Mouse (Mus musculus) CH12F3 (cell line): Measurements from ENCODE around the gene Anapc10.
"Not testable (repeated sequence)": the region's sequence is repeated elsewhere in the genome, so short reads cannot be mapped to it uniquely, and the experiment has no call there.

Experiments
- in situ Hi-C: fragments of 300-500 bp; cut with MboI; formaldehyde crosslinking; loops from 2 replicates; pipeline ENCODE4 v1.14.3; 2020; ENCODE audit warnings: low sequenced_read_pairs

Gene Anapc10

GRCm38 (mm10) chr8:79711064-79711961 lies at the start of gene Anapc10, which contains the start of gene Abce1:
Gene Anapc10 (plus strand): TSS chr8:79711820.
Gene Abce1 (minus strand): TSS chr8:79711740.
- in situ Hi-C loops = no loop called here

DNA sequence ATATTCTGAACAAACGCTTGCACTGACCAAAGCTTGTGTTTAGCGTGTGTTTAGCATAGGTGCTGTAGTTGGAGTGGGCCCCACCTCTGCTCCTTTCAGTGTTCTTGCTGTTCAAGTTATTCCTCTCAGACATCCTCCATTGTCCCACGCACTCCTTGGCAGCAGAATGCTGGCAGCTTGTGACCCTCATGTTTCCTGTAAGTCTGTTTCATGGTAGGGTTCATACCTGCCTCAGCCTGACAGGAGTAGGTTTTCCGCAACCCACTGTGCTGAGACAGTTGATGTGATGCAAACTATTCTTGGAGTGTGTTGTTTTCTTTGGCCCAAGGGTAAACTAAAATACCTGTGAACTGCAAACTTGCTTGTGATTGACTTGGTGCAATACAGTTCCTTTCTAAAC lies 35.2 kb upstream of the Anapc10 start:
- in situ Hi-C loops = loop anchor here (25.0 kb wide), 1 partner anchor 1036 kb away; no protein-coding TSS in a partner anchor

DNA sequence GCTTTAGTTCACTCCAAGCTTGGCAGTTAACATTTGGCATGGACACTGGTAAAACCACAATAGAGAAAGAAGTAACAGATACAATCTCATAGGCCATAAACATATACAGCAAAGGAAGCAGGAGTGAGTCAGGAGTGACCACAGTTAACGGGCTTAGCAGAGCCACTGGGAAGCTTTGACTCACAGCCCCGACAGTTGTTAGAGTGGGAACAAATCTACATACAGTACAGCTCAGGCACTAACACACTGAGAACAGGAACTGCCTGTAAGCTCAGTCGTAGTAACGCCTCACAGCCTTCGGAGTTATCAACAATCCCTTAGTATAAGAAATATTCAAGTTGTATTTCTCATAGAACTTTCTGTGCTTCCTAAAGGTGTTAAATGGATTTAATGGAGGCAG lies 32.6 kb upstream of the Anapc10 start:
- in situ Hi-C loops = loop anchor here (25.0 kb wide), 1 partner anchor 1033 kb away; no protein-coding TSS in a partner anchor

DNA sequence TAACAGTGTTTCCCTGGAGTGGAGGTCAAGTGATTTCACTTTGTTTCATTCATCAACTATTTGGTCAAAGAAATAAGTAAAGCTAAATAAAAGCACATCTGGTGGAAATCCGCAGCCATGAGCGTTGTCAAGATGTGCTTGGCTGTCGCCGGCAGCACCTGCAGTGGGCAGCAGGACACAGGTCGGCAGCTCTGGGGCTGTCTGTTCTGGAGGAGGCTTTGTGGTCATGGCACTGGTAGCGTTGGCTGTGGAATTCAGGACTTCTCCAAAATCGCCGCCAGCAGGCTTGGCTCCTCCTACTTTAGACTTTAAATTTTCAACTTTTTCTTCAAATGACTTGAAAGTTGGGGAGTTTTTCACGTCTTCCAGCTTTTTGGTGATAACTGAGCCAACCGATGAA lies 31.5 kb upstream of the Anapc10 start:
- in situ Hi-C loops = loop anchor here (25.0 kb wide), 1 partner anchor 1032 kb away; no protein-coding TSS in a partner anchor

GRCm38 (mm10) chr8:79680555-79680954 lies 31.1 kb upstream of the Anapc10 start:
- in situ Hi-C loops = loop anchor here (25.0 kb wide), 1 partner anchor 1032 kb away; no protein-coding TSS in a partner anchor

DNA sequence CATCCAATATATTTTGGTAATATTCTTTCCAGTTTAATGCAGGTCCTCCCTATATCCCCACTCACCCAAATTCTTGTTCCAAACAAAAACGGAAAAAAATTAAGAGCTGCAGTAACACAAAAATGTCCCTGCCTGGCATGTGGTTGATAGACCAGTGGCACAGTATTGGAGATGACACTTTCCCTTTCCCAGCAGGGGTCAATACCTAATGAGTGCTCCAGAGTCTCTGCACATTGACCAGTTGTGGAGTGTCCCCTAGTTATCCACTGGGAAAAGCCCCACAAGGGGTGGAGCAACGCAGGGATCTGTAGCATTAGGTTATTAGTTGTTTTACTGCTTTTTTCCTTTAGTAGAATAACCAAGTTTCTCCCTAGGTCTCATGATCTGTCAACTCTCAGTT lies 30.7 kb upstream of the Anapc10 start:
- in situ Hi-C loops = loop anchor here (25.0 kb wide), 1 partner anchor 1031 kb away; no protein-coding TSS in a partner anchor

GRCm38 (mm10) chr8:79685927-79686326 lies 25.7 kb upstream of the Anapc10 start:
- in situ Hi-C loops = loop anchor here (25.0 kb wide), 1 partner anchor 1026 kb away; no protein-coding TSS in a partner anchor

DNA sequence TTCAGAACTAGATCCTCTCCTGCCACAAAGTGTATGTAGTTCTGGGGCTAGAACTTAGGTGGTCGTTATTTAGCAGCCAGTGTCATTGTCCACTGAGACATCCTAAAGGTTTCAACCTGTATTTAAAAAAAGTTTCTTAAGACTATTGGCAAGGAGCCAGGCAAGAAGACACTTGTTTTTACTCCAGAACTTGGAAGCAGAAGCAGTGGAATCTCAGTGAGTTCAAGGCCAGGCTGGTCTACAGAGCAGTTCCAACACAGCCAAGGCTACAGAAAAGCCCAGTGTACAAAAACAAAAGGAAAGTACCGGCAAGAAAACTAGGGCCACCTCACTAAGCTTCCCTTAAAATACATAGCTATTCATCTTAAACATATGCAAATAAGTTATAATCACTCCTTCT lies 19.1 kb upstream of the Anapc10 start:
- in situ Hi-C loops = loop anchor here (25.0 kb wide), 1 partner anchor 1020 kb away; no protein-coding TSS in a partner anchor

GRCm38 (mm10) chr8:79706687-79707086 lies 4.9 kb upstream of the Anapc10 start:
- in situ Hi-C loops = no loop called here

GRCm38 (mm10) chr8:79712676-79713075 lies 1.1 kb downstream of the Anapc10 start:
- in situ Hi-C loops = no loop called here

- in situ Hi-C loops = no loop called here
Observed at GRCm38 (mm10) chr8:79721537-79721936, 9.9 kb downstream of the Anapc10 start.

GRCm38 (mm10) chr8:79723308-79723707 lies 11.7 kb downstream of the Anapc10 start:
- in situ Hi-C loops = no loop called here

- in situ Hi-C loops = no loop called here
Observed at GRCm38 (mm10) chr8:79724589-79724988, 13.0 kb downstream of the Anapc10 start.

- in situ Hi-C loops = no loop called here
Observed at GRCm38 (mm10) chr8:79727900-79728299, 16.3 kb downstream of the Anapc10 start.

DNA sequence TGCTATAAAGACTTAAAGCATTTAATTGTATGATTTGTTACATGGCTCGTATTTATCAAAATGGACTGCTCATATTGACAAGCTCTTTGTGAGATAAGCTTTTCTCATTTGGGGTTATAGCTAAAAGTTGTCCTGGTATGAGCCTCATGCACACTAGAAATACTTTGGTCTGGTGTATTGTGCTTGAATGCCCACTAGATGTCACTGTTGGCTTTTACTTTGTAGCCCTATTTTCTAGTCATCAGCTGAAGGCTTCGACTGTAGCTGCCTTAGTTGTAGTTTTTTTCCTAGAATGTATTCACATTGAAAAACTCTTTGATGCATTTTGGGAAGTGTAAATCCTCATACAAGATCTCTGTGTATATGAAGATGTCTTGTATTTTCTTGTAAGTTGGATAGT lies 22.7 kb downstream of the Anapc10 start:
- in situ Hi-C loops = loop anchor here (10.0 kb wide), 1 partner anchor 750 kb away; no protein-coding TSS in a partner anchor

GRCm38 (mm10) chr8:79748171-79748570 lies 36.6 kb downstream of the Anapc10 start:
- in situ Hi-C loops = no loop called here

DNA sequence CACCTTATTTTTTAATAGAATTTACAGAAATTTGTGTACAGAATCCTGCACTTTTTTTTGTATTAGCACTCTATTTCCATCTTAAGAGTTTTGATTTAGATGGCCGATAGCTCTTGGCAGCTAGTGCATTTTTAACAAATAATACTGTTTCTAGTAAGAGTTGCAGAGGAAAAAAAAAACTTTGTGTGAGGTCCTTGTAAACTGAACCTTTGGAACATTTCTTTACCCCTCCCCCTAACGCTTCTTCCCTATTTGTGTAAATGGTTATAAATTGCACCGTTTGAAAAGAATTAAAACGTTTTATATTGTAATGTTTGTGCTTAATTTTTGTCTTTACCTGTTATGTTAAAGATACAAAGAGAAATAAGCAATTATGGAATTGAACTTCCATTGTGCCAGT lies 37.0 kb downstream of the Anapc10 start:
- in situ Hi-C loops = no loop called here

GRCm38 (mm10) chr8:79750305-79750704 lies 38.7 kb downstream of the Anapc10 start:
- in situ Hi-C loops = no loop called here

GRCm38 (mm10) chr8:79794873-79795272 lies 83.3 kb downstream of the Anapc10 start:
- in situ Hi-C loops = not testable (repeated sequence)

- in situ Hi-C loops = no loop called here
Observed at GRCm38 (mm10) chr8:79796690-79797089, 85.1 kb downstream of the Anapc10 start.

- in situ Hi-C loops = no loop called here
Observed at GRCm38 (mm10) chr8:79804499-79804898, 92.9 kb downstream of the Anapc10 start.

GRCm38 (mm10) chr8:79806971-79807370 lies 95.4 kb downstream of the Anapc10 start:
- in situ Hi-C loops = no loop called here
